Mouse (Mus musculus) neutrophil, adult 59 days (primary cell): ENCODE results near the gene Ceacam16. TPM values are rescaled to one million over a fixed set of nuclear protein-coding genes. Genes with fewer than 3 reads are reported as not detected.

Source experiments
- total RNA-seq, 2 experiments: library from RNA; stranded (reverse); gene quantifications; 1 replicate in 1 of 2; 2 replicates in 1 of 2; pipeline ENCODE4 v1.2.4; 2023

Gene Ceacam16
- total RNA-seq: 1 to 10 TPM; 1.4 to 2.3 TPM

GRCm38 (mm10) chr7:19861199-19861598 lies at the start of gene Ceacam16:
Gene Ceacam16, minus strand, starts transcription at chr7:19861299.

DNA sequence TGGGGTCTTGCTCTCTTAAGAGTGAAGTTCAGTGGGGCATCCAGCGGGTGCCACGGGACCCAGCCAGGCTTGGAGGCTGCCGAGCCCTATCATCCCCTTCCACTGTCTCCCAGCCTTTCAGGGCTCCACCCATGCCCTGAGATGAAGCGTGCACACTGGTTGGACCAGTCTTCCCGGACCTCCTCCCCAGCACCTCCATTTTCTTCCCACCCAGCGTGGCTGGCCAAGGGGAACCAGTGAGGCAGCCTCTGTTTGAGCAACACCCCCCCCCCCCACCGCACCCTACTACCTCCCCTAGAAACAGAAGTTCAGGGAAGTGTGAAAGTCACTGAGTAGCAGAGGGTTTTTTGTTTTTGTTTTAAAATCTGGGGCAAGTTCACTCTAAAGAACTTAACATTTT lies 26.8 kb upstream of the Ceacam16 start, which contains the start of gene Ceacam19:
TSS of gene Ceacam19 (minus strand) at position 117 of the 400 bp plus-strand sequence.

DNA sequence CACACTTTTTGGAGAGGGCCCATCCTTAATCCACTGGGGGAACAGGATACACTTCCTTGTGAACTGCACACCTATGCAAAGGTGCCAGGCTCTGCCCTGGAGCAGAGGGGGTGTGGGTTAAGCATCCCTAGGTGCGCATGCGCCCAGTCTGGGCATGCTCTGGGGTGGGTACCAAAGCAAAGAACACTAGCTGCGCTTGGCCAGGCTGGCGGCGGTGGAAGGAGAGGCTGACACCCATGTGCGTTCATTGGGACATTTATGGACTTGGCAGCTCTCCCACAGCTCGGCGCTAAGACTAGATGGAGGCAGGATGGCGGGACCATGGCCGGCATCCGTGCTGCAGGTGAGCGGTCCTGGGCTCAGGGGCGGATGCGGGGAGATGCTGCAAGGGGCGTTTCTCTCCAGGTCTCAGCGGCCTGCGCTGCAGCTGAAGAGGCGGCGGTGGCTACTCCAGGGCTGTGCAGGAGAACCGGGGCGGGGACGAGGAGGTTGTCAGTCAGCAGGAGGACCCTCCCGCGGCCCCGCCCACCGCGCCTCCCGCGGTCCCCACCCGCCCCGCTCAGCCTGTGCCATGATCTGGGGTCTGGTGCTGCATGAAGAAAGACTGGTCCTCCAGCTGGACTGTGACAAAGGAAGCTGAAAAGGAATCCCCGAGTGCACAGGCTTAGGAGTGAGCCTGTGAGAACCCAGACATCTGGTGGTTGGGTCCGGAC lies 9.1 kb downstream of the Ceacam16 start, which contains the start of gene Gm19345:
TSS of gene Gm19345 (plus strand) at position 146 of the 713 bp plus-strand sequence.

GRCm38 (mm10) chr7:19822604-19823058 lies 38.5 kb downstream of the Ceacam16 start, which contains the start of gene Bcl3:
Gene Bcl3, minus strand, starts transcription at chr7:19822770.

Other genes with a start within 250 kb of the Ceacam16 start
- gene Relb, start 231.9 kb downstream of the Ceacam16 start, total RNA-seq: 10 to 100 TPM; 17.2 to 17.5 TPM
- gene Clptm1, start 196.3 kb downstream of the Ceacam16 start, total RNA-seq: 10 to 100 TPM; 50.7 to 55.8 TPM
- gene Apoc2, start 183.4 kb downstream of the Ceacam16 start, total RNA-seq: 10 to 100 TPM; 29.8 to 43.2 TPM
- under 1 TPM in 1 of 2 experiments, not detected in 1; 0.91 TPM for gene Gm44805, start 179.9 kb downstream of the Ceacam16 start, total RNA-seq
- not detected for gene Apoc4, start 179.8 kb downstream of the Ceacam16 start, total RNA-seq
- gene Apoc1, start 168.6 kb downstream of the Ceacam16 start, total RNA-seq: 1 to 10 TPM; 2.0 to 4.6 TPM
- 10 to 100 TPM; 61.2 to 81.9 TPM for gene Apoe, start 162.1 kb downstream of the Ceacam16 start, total RNA-seq
- 10 to 100 TPM; 28.3 to 28.6 TPM for gene Tomm40, start 145.9 kb downstream of the Ceacam16 start, total RNA-seq
- under 1 TPM; 0.53 to 0.82 TPM for gene Nectin2, start 110.8 kb downstream of the Ceacam16 start, total RNA-seq
- gene Bcam, start 90.3 kb downstream of the Ceacam16 start, total RNA-seq: not detected
- not detected for gene Cblc, start 64.5 kb downstream of the Ceacam16 start, total RNA-seq
- 10 to 100 TPM; 27.6 to 32.1 TPM for gene Bcl3, start 38.5 kb downstream of the Ceacam16 start, total RNA-seq
- not detected for gene Gm19345, start 9.3 kb downstream of the Ceacam16 start, total RNA-seq
- under 1 TPM; 0.40 to 0.75 TPM for gene Ceacam19, start 26.7 kb upstream of the Ceacam16 start, total RNA-seq
- gene Pvr, start 59.9 kb upstream of the Ceacam16 start, total RNA-seq: 1 to 10 TPM; 4.0 to 5.9 TPM
- gene Igsf23, start 89.5 kb upstream of the Ceacam16 start, total RNA-seq: under 1 TPM in 1 of 2 experiments, not detected in 1; 0.31 TPM
- not detected for gene Ceacam20, start 104.1 kb upstream of the Ceacam16 start, total RNA-seq
- not detected for gene Nlrp9b, start 130.2 kb upstream of the Ceacam16 start, total RNA-seq
- gene Vmn1r91, start 238.4 kb upstream of the Ceacam16 start, total RNA-seq: not detected